Mouse (Mus musculus): Measurements from ENCODE around the gene Rplp0. TPM values are rescaled to one million over a fixed set of nuclear protein-coding genes. Genes with fewer than 3 reads are reported as not detected.

The Rplp0 gene
- polyA plus RNA-seq, 1 experiment from 2014 or later, result 1,268 TPM

DNA sequence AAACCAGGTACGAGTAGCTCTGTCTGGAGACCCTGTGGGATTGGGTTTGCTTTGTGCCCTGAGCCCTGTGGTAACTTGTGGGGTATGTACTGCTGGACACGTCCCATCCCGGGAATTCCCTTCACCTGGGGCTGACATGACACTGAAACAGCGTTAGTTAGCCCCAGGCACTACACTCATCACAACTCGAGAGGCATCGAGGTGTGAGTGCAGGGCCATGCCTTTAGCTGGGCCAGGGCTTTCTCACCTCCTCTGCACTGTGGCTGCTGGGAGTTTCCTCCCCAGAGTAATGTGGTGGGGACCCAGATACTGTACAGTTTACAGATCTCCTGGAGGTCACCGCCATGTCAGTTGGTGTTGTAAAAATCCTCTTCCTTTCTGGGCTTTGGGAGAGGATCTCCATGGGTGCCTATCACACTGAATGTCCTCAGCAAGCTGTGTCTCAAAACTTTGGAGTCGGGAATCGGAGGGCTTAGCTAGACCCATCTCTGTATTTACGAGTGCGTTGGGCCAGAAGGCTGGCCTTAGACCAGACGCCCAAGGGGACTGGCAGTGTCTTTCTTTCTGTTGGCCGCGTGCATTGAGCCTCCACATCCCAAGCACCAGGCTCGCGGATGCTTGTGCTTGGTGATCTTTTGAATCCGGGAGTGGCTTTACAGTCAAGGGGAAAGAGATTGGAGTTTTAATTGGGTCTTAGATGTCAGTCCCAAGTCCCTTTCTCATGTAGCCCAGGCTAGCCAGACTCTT lies 32.6 kb upstream of the Rplp0 start:
- no peak overlapping the region for H3K4me3 ChIP-seq (ENCODE audit: control insufficient read depth in 1 of 2, insufficient read depth in 1 of 2, low read depth in 1 of 2, low read length in 2 of 2)

DNA sequence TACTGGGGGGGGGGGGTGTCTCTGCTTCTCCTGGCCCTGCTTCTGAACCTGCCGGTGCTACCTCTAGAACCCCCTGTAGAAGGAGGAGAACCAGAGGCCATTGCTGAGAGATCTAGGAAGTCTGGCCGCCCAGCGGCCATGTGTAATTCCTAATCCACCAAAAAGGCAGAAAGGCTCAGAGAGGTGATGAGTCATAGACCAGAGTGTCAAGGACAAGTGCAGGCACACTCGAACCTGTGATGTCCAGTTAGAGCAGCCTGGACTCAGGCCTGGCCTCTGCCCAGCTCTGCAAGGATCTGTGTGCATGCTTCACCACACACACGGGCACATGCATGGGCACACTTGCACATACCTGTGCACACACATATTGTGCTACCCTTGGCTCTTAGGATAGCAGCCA lies 31.1 kb upstream of the Rplp0 start:
- H3K27ac ChIP-seq (replicated peaks in 1 of 2; ENCODE audit: control insufficient read depth in 1 of 2, insufficient read depth in 1 of 2, low read depth in 2 of 2, low read length in 2 of 2), result no peak overlapping the region
- H3K27me3 ChIP-seq (ENCODE audit: control insufficient read depth, insufficient read depth, low read length), result no peaks in the 10 kb centered on the region
- WGBS, result 57% methylated on average over 5 of the region's 5 CpGs
- ATAC-seq (ENCODE audit: insufficient number of reproducible peaks, insufficient read depth, low FRiP score, low read depth), result no peak
- no peak overlapping the region for H3K9ac ChIP-seq (ENCODE audit: low read length)
- H3K4me1 ChIP-seq (ENCODE audit: control insufficient read depth in 2 of 2, insufficient read depth in 2 of 2, low read length in 2 of 2), result peaks cover 49 to 85% of the 10 kb centered on the region in 2 experiments
- peaks cover 9% of the 10 kb centered on the region for H3K36me3 ChIP-seq (ENCODE audit: control insufficient read depth, insufficient read depth, low read length)
- no peak overlapping the region for H3K4me3 ChIP-seq (ENCODE audit: control insufficient read depth in 1 of 2, insufficient read depth in 1 of 2, low read depth in 1 of 2, low read length in 2 of 2)
- no peaks in the 10 kb centered on the region for H3K9me3 ChIP-seq (ENCODE audit: control insufficient read depth, low read length)
- H3K4me2 ChIP-seq (ENCODE audit: low read length), result no peak overlapping the region

More for the DNA sequence above, 32.6 kb upstream of the Rplp0 start:
- H3K4me2 ChIP-seq (ENCODE audit: low read length), result no peak overlapping the region
- WGBS, result 90% methylated on average over 17 of the region's 17 CpGs
- no peaks in the 10 kb centered on the region for H3K9me3 ChIP-seq (ENCODE audit: control insufficient read depth, low read length)
- 0 out of 2 replicates have a peak overlapping the region, but pooled peaks have one; percentile 13 for H3K9ac ChIP-seq (ENCODE audit: low read length)
- peaks cover 47 to 84% of the 10 kb centered on the region in 2 experiments for H3K4me1 ChIP-seq (ENCODE audit: control insufficient read depth in 2 of 2, insufficient read depth in 2 of 2, low read length in 2 of 2)
- H3K27me3 ChIP-seq (ENCODE audit: control insufficient read depth, insufficient read depth, low read length), result no peaks in the 10 kb centered on the region
- no peak overlapping the region for H3K27ac ChIP-seq (replicated peaks in 1 of 2; ENCODE audit: control insufficient read depth in 1 of 2, insufficient read depth in 1 of 2, low read depth in 2 of 2, low read length in 2 of 2)
- ATAC-seq (ENCODE audit: insufficient number of reproducible peaks, insufficient read depth, low FRiP score, low read depth), result no peak
- peaks cover 9% of the 10 kb centered on the region for H3K36me3 ChIP-seq (ENCODE audit: control insufficient read depth, insufficient read depth, low read length)

DNA sequence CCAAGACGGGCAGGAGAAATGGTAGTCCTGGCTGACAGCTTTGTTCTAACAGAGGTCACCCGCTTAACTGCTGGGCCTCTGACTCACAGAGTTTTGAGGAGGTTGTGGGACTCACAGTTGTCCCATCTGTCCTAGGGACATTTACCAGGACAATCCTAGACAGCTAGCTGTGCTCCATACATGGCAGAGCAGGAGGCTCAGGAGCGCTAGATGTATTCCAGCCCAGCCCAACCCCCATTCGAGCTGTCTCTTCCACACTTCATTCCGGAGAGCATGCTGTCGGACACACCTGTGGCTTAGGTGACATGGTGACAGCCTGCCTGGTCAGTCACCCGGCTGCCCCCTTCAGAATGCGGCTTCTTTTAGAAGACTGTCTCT lies 29.9 kb upstream of the Rplp0 start:
- Histone ChIP-seq H3K36me3 (ENCODE audit: control insufficient read depth, insufficient read depth, low read length) (peaks cover 9% of the 10 kb centered on the region), H3K4me3 (ENCODE audit: control insufficient read depth in 1 of 2, insufficient read depth in 1 of 2, low read depth in 1 of 2, low read length in 2 of 2) (no peak overlapping the region), H3K9me3 (ENCODE audit: control insufficient read depth, low read length) (no peaks in the 10 kb centered on the region), H3K27ac (replicated peaks in 1 of 2; ENCODE audit: control insufficient read depth in 1 of 2, insufficient read depth in 1 of 2, low read depth in 2 of 2, low read length in 2 of 2) (peak overlapping the region; percentile 29 to 96; a peak in 3 of 4 replicates), H3K27me3 (ENCODE audit: control insufficient read depth, insufficient read depth, low read length) (no peaks in the 10 kb centered on the region), H3K4me1 (ENCODE audit: control insufficient read depth in 2 of 2, insufficient read depth in 2 of 2, low read length in 2 of 2) (peaks cover 58 to 84% of the 10 kb centered on the region in 2 experiments), H3K4me2 (ENCODE audit: low read length) (peak overlapping the region; percentile 33; the same call in 1 of the 2 replicates), H3K9ac (ENCODE audit: low read length) (peak overlapping the region; percentile 39; the same call in 1 of the 2 replicates)
- 22% methylated on average over 8 of the region's 8 CpGs for WGBS
- no peak for ATAC-seq (ENCODE audit: insufficient number of reproducible peaks, insufficient read depth, low FRiP score, low read depth)

DNA sequence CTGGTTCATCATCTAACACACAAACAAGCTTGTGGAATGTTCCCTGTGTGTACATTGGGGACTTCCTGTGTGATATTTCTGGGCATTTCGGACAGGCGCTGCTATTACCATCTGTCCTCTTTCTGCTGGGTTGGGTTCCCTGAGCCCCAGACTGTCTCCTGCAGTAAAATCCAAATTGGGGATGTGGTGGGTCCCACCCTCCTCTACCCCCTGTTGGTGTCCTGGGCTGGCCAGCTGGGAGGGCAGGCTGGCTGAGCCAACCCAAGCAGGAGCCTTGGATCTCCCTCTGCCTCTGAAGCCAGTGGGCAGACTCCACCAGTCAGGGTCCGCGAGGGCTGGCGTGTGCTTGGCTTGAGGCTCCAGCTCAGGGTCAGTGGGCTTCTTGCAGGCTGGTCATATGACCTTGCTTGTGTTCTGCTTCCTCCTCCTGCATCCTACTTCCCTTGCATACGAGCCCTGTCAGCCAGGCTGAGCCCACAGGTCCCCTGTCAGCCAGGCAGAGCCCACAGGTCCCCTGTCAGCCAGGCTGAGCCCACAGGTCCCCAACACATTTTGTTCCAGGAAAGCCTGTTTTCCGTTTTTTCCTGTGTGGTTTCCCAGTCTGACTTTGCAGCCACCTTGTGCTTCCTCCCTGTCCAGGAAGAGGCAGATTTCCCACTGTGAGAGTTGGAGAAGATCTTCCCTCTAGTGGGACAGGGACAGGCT lies 29.4 kb upstream of the Rplp0 start:
- H3K4me3 ChIP-seq (ENCODE audit: control insufficient read depth in 1 of 2, insufficient read depth in 1 of 2, low read depth in 1 of 2, low read length in 2 of 2), result no peak overlapping the region
- peak overlapping the region; percentile 33 for H3K4me2 ChIP-seq (ENCODE audit: low read length)
- H3K27ac ChIP-seq (replicated peaks in 1 of 2; ENCODE audit: control insufficient read depth in 1 of 2, insufficient read depth in 1 of 2, low read depth in 2 of 2, low read length in 2 of 2), result peak overlapping the region; percentile 29 to 96
- peaks cover 59 to 84% of the 10 kb centered on the region in 2 experiments for H3K4me1 ChIP-seq (ENCODE audit: control insufficient read depth in 2 of 2, insufficient read depth in 2 of 2, low read length in 2 of 2)
- ATAC-seq (ENCODE audit: insufficient number of reproducible peaks, insufficient read depth, low FRiP score, low read depth), result no peak
- WGBS, result 40% methylated on average over 7 of the region's 7 CpGs
- H3K9me3 ChIP-seq (ENCODE audit: control insufficient read depth, low read length), result no peaks in the 10 kb centered on the region
- H3K9ac ChIP-seq (ENCODE audit: low read length), result peak overlapping the region; percentile 39; the same call in 1 of the 2 replicates
- no peaks in the 10 kb centered on the region for H3K27me3 ChIP-seq (ENCODE audit: control insufficient read depth, insufficient read depth, low read length)
- peaks cover 9% of the 10 kb centered on the region for H3K36me3 ChIP-seq (ENCODE audit: control insufficient read depth, insufficient read depth, low read length)

DNA sequence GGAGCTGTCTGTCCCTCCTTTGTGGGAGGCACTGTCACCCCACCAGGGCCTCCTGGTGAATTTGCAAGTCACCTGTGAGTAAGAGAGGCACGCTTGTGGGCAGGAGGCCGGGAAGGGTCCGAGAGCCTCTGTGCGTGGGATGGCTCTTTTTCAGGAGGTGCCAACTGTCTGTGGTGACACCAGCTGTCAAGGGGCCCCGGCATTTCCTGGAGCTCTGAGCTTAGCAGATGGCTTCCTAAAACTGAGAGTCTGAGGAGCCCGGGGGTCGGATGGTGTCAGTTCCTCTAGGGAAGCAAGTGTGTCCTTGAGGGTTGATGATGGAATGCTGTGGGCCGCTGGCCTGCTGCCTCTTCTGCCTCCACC lies 28.8 kb upstream of the Rplp0 start:
- WGBS, result 42% methylated on average over 8 of the region's 8 CpGs
- Histone ChIP-seq H3K4me3 (ENCODE audit: control insufficient read depth in 1 of 2, insufficient read depth in 1 of 2, low read depth in 1 of 2, low read length in 2 of 2) (no peak overlapping the region), H3K27me3 (ENCODE audit: control insufficient read depth, insufficient read depth, low read length) (no peaks in the 10 kb centered on the region), H3K9me3 (ENCODE audit: control insufficient read depth, low read length) (no peaks in the 10 kb centered on the region), H3K4me1 (ENCODE audit: control insufficient read depth in 2 of 2, insufficient read depth in 2 of 2, low read length in 2 of 2) (peaks cover 64 to 85% of the 10 kb centered on the region in 2 experiments), H3K36me3 (ENCODE audit: control insufficient read depth, insufficient read depth, low read length) (peaks cover 8% of the 10 kb centered on the region), H3K27ac (replicated peaks in 1 of 2; ENCODE audit: control insufficient read depth in 1 of 2, insufficient read depth in 1 of 2, low read depth in 2 of 2, low read length in 2 of 2) (peak overlapping the region; percentile 76 to 96; a peak in 3 of 4 replicates), H3K9ac (ENCODE audit: low read length) (peak overlapping the region; percentile 39; the same call in 1 of the 2 replicates), H3K4me2 (ENCODE audit: low read length) (peak overlapping the region; percentile 14)
- no peak for ATAC-seq (ENCODE audit: insufficient number of reproducible peaks, insufficient read depth, low FRiP score, low read depth)

DNA sequence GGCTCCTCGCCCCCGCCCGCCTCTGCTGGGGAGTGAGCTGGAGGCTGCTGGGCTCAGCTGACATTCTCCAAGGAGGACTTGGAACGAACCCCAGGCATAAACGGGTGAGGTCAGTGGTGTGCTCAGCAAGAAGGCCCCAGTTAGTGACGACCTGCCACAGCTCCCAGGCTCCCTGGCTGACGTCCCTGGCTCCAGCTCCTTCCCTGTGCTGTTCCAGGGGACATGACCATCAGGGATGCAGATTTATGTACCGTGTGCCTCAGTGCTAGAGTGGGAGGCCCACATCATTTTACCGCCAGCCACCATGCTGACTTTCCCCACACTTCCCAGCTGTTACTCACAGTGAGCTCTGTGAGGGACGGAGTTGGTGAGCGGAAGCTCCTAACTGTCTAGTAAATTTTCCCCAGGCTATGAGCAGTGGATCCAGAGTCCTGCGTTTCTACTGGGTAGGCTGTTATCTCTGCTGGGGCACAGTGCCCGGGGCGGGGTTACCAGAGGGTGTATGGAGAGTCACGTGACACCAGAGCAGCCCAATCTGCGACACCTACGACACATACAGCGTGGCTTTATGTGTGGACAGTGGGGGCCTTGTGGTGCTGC lies 27.5 kb upstream of the Rplp0 start:
- peak overlapping the region; percentile 61 for H3K9ac ChIP-seq (ENCODE audit: low read length)
- H3K27ac ChIP-seq (replicated peaks in 1 of 2; ENCODE audit: control insufficient read depth in 1 of 2, insufficient read depth in 1 of 2, low read depth in 2 of 2, low read length in 2 of 2), result peak overlapping the region; percentile 76 to 96
- 14% methylated on average over 18 of the region's 18 CpGs for WGBS
- H3K27me3 ChIP-seq (ENCODE audit: control insufficient read depth, insufficient read depth, low read length), result no peaks in the 10 kb centered on the region
- peak overlapping the region; percentile 57 for H3K4me2 ChIP-seq (ENCODE audit: low read length)
- peaks cover 65 to 86% of the 10 kb centered on the region in 2 experiments for H3K4me1 ChIP-seq (ENCODE audit: control insufficient read depth in 2 of 2, insufficient read depth in 2 of 2, low read length in 2 of 2)
- no peaks in the 10 kb centered on the region for H3K9me3 ChIP-seq (ENCODE audit: control insufficient read depth, low read length)
- peak; percentile 70 for ATAC-seq (ENCODE audit: insufficient number of reproducible peaks, insufficient read depth, low FRiP score, low read depth)
- no peak overlapping the region for H3K4me3 ChIP-seq (ENCODE audit: control insufficient read depth in 1 of 2, insufficient read depth in 1 of 2, low read depth in 1 of 2, low read length in 2 of 2)
- H3K36me3 ChIP-seq (ENCODE audit: control insufficient read depth, insufficient read depth, low read length), result 0 out of 2 replicates have a peak, but pooled peaks cover 2% of the 10 kb centered on the region

DNA sequence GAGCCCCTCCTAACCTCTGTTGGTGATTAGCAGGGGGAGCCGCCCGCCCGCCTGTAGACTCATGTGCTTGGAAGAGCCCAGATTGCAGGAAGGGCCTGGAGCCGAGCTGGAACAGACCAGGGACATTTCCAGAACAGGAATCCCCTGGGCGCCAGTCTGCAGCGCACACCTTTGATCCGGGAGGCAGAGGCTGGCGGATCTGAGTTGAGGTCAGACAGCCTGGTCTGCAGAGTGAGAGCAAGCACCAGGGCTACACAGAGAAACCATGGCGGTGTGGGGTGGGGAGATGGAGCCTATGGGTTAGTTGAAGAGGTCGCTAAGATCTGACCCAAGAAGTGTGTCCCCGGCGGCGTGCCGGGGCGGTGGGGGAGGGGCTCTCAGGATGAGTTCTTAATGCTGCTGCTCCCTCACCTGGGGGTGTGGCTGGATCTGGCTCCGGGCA lies 25.0 kb upstream of the Rplp0 start:
- H3K4me1 ChIP-seq (ENCODE audit: control insufficient read depth in 2 of 2, insufficient read depth in 2 of 2, low read length in 2 of 2), result peaks cover 68 to 86% of the 10 kb centered on the region in 2 experiments
- no peaks in the 10 kb centered on the region for H3K27me3 ChIP-seq (ENCODE audit: control insufficient read depth, insufficient read depth, low read length)
- peak overlapping the region; percentile 50; the same call in 1 of the 2 replicates for H3K9ac ChIP-seq (ENCODE audit: low read length)
- H3K4me3 ChIP-seq (ENCODE audit: control insufficient read depth in 1 of 2, insufficient read depth in 1 of 2, low read depth in 1 of 2, low read length in 2 of 2), result no peak overlapping the region
- 11% methylated on average over 16 of the region's 16 CpGs for WGBS
- no peaks in the 10 kb centered on the region for H3K36me3 ChIP-seq (ENCODE audit: control insufficient read depth, insufficient read depth, low read length)
- H3K9me3 ChIP-seq (ENCODE audit: control insufficient read depth, low read length), result no peaks in the 10 kb centered on the region
- H3K27ac ChIP-seq (replicated peaks in 1 of 2; ENCODE audit: control insufficient read depth in 1 of 2, insufficient read depth in 1 of 2, low read depth in 2 of 2, low read length in 2 of 2), result peak overlapping the region; percentile 32 to 69
- H3K4me2 ChIP-seq (ENCODE audit: low read length), result peak overlapping the region; percentile 48
- ATAC-seq (ENCODE audit: insufficient number of reproducible peaks, insufficient read depth, low FRiP score, low read depth), result no peak
